Mouse (Mus musculus) kidney, embryonic 14.5 days (tissue): ENCODE measurements around the gene Ints1. TPM values are rescaled to one million over a fixed set of nuclear protein-coding genes. Genes with fewer than 3 reads are reported as not detected.
"Not testable (repeated sequence)": the region's sequence is repeated elsewhere in the genome, so short reads cannot be mapped to it uniquely, and the experiment has no call there.

Experiments
- ATAC-seq: fragments of 200-750 bp; cut with Nextera tagmentation; 2 replicates; pipeline ENCODE4 v1.8.0; 2017; ENCODE audit warnings: moderate number of reproducible peaks, mild to moderate bottlenecking, moderate TSS enrichment, moderate library complexity; ENCODE audit not compliant: low FRiP score, low TSS enrichment
- H3K27ac ChIP-seq: fragments of 300-500 bp; sonication (generic); 2 replicates; pipeline ENCODE4 v1.5.1; 2014; ENCODE audit warnings: low read depth, mild to moderate bottlenecking, low read length, moderate library complexity, mixed read lengths
- H3K27me3 ChIP-seq: fragments of 300-500 bp; sonication (generic); 2 replicates; pipeline ENCODE4 v1.6.1; 2014; ENCODE audit warnings: mild to moderate bottlenecking, low read length; ENCODE audit not compliant: control insufficient read depth, insufficient read depth
- H3K36me3 ChIP-seq: fragments of 300-500 bp; sonication (generic); 2 replicates; pipeline ENCODE4 v1.6.1; 2014; ENCODE audit warnings: low read length, mixed read lengths; ENCODE audit not compliant: control insufficient read depth, insufficient read depth
- H3K4me1 ChIP-seq: fragments of 300-500 bp; sonication (generic); 2 replicates; pipeline ENCODE4 v1.6.1; 2014; ENCODE audit warnings: low read length, mixed read lengths; ENCODE audit not compliant: control insufficient read depth, insufficient read depth
- H3K4me2 ChIP-seq: fragments of 300-500 bp; sonication (generic); replicated peaks from 2 replicates; pipeline ENCODE4 v1.6.1; 2014; ENCODE audit warnings: low read depth, mild to moderate bottlenecking, low read length
- H3K4me3 ChIP-seq: fragments of 300-500 bp; sonication (generic); 2 replicates; pipeline ENCODE4 v1.5.1; 2014; ENCODE audit warnings: mild to moderate bottlenecking, low read length
- H3K9ac ChIP-seq: fragments of 300-500 bp; sonication (generic); 2 replicates; pipeline ENCODE4 v1.6.1; 2014; ENCODE audit warnings: low read depth, mild to moderate bottlenecking, low read length, moderate library complexity
- H3K9me3 ChIP-seq: fragments of 300-500 bp; sonication (generic); 2 replicates; pipeline ENCODE4 v1.6.1; 2016; ENCODE audit warnings: low read length; ENCODE audit not compliant: control insufficient read depth
- WGBS: fragments of 180-500 bp; shearing (Covaris S2); extraction: QIAGEN DNeasy Blood & Tissue Kit; methylation state at CpG from one replicate; pipeline ENCODE4 v1.1.7; 2014; 5-methylcytosine and 5-hydroxymethylcytosine counted together
- polyA plus RNA-seq: library from polyadenylated mRNA; unstranded; fragments of >200 nt; fragmentation: Nextera tagmentation; extraction: Ambion mirVana; gene quantifications from 2 replicates; pipeline ENCODE4 v1.2.1, GENCODE M21; 2014

Gene Ints1
- polyA plus RNA-seq, 1 experiment from 2014 or later, result 40.7 TPM

DNA sequence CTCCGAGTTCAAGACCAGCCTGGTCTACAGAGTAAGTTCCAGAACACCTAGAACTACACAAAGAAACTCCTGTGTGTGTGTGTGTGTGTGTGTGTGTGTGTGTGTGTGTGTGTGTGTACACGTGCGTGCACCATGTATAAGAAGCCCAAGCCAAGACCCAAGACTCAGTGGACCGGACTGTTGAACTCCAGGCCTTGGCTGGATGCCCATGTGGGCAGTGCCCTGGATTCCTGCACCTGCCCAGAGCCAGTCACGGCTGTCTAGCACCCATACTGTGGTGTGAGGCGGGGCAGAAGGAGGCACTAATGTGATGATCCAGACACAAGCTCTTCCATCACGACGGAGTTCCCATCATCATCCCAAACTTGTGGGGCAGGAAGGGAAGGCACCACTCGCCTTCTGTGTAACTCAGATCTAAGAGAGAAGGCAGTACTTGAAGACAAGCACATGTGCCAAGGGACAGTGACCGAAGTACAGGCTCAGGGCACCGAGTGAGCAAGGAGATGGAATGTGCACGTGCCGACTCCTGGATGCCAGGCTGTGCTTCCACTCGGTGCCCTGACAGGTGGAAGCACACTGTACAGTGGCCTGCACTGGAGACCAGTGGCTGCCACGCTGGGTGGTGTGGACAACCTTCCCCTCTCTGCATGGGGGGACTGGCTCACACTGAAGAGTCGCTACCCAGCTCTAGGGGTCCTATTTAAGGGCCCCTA is 25.9 kb downstream of the Ints1 start:
- Histone ChIP-seq H3K9me3 (no peaks in the 10 kb centered on the region), H3K4me1 (no peaks in the 10 kb centered on the region), H3K27ac (no peak overlapping the region), H3K36me3 (peaks cover 34% of the 10 kb centered on the region), H3K9ac (no peak overlapping the region), H3K4me3 (no peak overlapping the region), H3K4me2 (no peak overlapping the region), H3K27me3 (no peaks in the 10 kb centered on the region)
- WGBS, result 91% methylated on average over 16 of the region's 16 CpGs
- ATAC-seq, result no peak

DNA sequence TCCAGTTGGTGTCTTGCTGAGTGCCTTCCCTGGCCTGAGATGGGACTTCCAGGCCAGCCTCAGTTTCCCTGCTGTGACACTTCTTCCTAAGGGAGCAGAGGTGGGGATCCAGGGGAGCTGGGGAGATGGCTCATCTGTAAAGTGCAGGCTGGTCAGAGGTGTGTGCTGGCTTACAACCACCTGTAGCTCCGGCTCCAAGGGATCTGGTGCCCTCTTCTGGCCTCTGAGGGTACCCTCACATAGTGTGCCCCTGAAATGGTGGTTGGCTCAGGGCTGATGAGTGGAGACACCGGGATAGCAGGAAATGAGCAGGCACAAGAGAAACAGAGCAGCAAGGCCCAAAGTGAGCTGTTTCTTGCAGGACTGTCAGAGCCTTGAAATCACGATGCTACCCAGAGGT is 29.7 kb downstream of the Ints1 start:
- Histone ChIP-seq H3K27me3 (no peaks in the 10 kb centered on the region), H3K9ac (no peak overlapping the region), H3K27ac (no peak overlapping the region), H3K9me3 (no peaks in the 10 kb centered on the region), H3K4me3 (no peak overlapping the region), H3K36me3 (peaks cover 7% of the 10 kb centered on the region), H3K4me1 (peaks cover 4% of the 10 kb centered on the region), H3K4me2 (no peak overlapping the region)
- WGBS, result 5% methylated on average over 3 of the region's 3 CpGs
- ATAC-seq, result peak; percentile 88

DNA sequence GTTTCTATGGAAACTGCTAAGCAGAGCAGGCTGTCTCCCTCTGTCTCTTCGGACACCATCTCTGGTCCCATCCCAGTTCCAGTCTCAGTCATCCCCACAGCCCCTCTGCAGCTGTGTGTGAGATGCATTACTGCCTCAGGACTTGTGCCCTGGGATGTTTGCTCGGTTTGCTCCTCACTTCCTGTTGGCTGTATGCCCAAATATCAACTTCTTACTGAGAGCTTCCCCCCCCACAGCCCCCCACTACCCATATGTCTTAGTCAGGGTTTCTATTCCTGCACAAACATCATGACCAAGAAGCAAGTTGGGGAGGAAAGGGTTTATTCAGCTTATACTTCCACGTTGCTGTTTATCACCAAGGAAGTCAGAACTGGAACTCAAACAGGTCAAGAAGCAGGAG is 32.8 kb downstream of the Ints1 start:
- not testable (repeated sequence) for H3K9ac ChIP-seq, H3K36me3 ChIP-seq, H3K9me3 ChIP-seq, H3K4me3 ChIP-seq, H3K4me2 ChIP-seq, ATAC-seq, H3K4me1 ChIP-seq, H3K27ac ChIP-seq, H3K27me3 ChIP-seq
- WGBS, result 34% methylated on average over 3 of the region's 3 CpGs

DNA sequence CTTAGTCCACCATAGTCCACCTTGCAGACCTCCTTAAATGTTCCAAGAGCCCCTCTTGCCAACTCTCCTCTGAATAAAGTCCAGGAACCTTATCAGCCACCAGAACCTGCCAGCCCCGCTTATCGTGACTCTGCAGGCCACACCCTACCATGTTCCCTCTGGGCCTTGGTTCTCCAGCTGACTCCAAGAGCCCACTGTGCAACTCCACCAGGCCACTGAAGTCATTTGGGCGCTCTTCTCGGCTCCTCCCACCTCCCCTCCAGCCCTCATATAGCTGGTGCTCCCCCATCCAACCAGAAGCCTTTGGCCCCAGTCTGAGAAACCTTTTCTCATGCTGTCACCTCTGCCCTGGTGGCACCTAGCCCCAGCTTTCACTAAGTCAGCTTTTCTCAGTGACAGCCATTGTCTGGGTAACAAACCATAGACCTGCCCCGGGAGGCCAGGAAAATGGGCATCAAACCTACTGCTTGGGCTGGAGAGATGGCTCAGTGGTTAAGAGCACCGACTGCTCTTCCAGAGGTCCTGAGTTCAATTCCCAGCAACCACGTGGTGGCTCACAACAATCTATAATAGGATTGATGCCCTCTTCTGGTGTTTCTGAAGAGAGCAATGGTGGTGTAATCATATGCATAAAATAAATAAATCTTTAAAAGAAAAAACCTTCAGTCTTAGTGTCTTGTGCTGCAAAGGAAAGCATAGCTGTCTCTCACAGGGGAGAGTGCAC is 36.7 kb downstream of the Ints1 start:
- H3K27me3 ChIP-seq, result no peaks in the 10 kb centered on the region
- H3K9me3 ChIP-seq, result no peaks in the 10 kb centered on the region
- H3K4me2 ChIP-seq, result no peak overlapping the region
- peaks cover 17% of the 10 kb centered on the region for H3K4me1 ChIP-seq
- WGBS, result 77% methylated on average over 7 of the region's 7 CpGs
- no peak overlapping the region for H3K27ac ChIP-seq
- no peak overlapping the region for H3K9ac ChIP-seq
- no peak overlapping the region for H3K4me3 ChIP-seq
- no peak for ATAC-seq
- H3K36me3 ChIP-seq, result no peaks in the 10 kb centered on the region

DNA sequence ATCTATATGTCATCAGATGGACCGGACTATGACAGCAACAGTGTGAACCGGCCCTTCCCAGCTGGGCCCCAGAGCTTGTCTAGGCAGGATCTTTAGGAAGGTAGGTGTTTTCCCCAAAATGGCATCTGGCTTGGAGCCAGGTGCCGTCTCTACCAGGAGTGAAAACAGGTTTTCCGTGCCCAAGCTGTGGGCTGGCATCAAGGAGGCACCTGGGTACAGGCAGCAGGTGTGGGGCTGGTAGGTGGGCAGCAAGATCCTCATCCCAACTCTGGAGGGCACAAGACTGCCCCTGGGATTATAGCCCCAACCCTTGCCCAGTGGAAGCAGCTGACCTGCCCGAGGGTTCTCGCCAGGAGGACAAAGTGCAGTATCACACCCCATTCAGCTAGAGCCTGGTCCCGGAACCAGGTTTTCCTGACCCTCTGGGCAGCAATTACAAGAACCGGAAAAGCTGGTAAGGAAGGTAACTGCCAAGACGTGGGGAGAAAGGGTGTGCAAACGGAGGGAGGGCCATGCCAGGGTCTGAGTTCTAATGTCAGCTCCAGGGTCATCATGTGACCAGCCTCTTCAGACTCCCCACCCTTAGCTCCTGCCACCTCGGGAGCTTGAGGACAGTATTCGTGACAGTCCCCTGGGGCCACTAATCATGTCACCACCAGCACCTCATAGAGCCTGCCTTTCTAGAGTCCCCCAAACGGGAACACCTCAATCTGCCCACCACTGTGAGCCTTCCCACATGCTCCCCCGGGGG is 37.5 kb downstream of the Ints1 start:
- H3K27me3 ChIP-seq, result no peaks in the 10 kb centered on the region
- no peak overlapping the region for H3K4me3 ChIP-seq
- no peaks in the 10 kb centered on the region for H3K36me3 ChIP-seq
- no peak overlapping the region for H3K4me2 ChIP-seq
- ATAC-seq, result no peak
- H3K9ac ChIP-seq, result no peak overlapping the region
- no peak overlapping the region for H3K27ac ChIP-seq
- H3K9me3 ChIP-seq, result no peaks in the 10 kb centered on the region
- peaks cover 17% of the 10 kb centered on the region for H3K4me1 ChIP-seq
- 78% methylated on average over 14 of the region's 14 CpGs for WGBS

DNA sequence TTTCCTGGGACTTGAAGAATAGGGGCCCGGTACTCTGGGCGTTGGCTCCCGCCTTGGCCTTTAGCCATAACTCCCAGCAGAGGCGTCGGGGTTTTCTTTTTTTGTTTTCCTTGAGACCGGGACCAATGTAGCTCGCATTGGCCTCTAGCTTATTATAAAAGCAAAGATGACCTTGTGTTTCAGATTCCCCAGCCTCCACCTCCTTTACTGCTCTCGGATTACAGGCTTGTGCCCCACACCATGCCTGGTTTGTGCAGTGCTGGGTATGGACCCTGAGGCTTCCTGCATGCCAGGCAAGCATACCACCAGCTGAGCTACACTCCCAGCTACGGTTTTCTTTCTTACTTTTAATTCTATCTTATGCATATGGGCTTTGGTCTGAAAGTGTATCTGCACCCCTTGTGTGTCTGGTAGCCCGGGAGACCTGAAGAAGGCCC is 39.0 kb downstream of the Ints1 start:
- ATAC-seq, result peak; percentile 43; the same call in 1 of the 2 replicates

DNA sequence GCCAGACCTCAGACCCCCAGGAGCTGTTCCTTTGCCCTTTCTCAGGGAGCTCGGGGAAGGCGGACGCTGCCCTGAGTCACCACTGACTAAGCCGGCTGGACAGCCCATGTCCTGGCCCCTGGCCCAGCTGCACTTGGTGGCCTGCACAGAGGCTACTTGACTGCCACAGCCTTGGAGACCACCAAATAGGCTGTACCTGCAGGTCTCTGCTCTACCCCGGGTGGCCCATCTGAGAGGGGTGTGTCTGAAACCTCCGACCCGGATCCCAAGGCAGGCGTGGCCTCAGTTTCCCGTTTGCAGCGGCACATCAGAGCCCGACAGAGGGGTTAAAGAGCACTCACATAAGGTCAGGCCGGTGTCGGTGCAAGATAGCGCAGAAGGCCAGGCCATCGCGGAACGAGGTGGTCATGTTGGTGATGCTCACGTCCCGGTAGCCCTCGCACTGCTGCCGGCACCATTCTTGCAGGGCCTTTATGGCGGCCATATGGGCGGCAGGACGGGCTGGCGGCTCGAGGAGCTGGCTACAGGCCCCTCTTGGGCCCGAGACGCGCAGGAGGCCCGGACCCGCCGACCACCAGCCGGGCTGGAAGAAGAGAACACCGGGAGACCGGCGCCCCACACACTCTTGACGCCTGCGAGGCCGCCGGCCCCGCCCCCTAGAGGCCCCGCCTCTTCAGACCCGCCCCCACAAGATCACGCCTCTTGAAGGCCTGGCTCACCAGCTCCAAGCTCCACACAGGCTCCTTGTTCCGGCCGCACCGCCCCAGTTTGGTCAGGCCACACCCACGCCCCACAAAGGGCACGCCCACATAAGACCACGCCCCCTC is 39.6 kb downstream of the Ints1 start, which contains the start of gene Micall2:
Gene Micall2, minus strand, starts transcription at position 660 of the 827 bp plus-strand sequence.
- Histone ChIP-seq H3K4me1 (peaks cover 26% of the 10 kb centered on the region), H3K27ac (no peak within 1 kb of the TSS; the same call in 1 of the 2 replicates), H3K36me3 (no peaks in the 10 kb centered on the region), H3K9ac (peak within 1 kb of the TSS; percentile 58; the same call in 1 of the 2 replicates), H3K4me3 (peak within 1 kb of the TSS; percentile 57), H3K9me3 (no peaks in the 10 kb centered on the region), H3K4me2 (peak within 1 kb of the TSS; percentile 98), H3K27me3 (no peaks in the 10 kb centered on the region)
- WGBS, result 4% methylated on average over 50 of the region's 50 CpGs
- peak; percentile 96 for ATAC-seq

More for the DNA sequence above, 39.0 kb downstream of the Ints1 start:
- Histone ChIP-seq H3K36me3 (no peaks in the 10 kb centered on the region), H3K4me1 (peaks cover 20% of the 10 kb centered on the region), H3K9ac (no peak overlapping the region), H3K9me3 (no peaks in the 10 kb centered on the region), H3K4me2 (peak overlapping the region; percentile 98), H3K27me3 (no peaks in the 10 kb centered on the region), H3K27ac (no peak overlapping the region; the same call in 1 of the 2 replicates), H3K4me3 (0 out of 2 replicates have a peak overlapping the region, but pooled peaks have one; percentile 57)
- 9% methylated on average over 10 of the region's 10 CpGs for WGBS

DNA sequence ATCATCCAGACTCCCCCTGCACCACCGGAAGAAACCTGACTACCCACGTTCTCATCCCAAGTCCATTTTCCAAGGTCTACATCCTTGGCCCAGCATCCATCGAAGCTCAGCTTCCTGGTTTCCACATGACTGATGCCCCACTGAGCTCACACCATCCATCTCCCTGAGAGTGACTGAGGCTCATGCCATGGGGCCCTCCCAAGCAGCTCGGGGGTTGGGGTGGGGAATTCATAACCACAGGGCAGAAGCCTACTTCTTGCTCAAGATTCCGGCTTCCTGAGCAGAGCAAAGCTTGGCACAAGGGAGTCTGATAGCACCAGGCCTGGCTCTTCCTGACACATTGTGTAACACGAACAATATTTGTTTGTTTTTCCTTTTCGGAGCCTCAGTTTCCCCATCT is 40.7 kb downstream of the Ints1 start:
- no peak overlapping the region for H3K4me3 ChIP-seq
- ATAC-seq, result no peak
- peaks cover 33% of the 10 kb centered on the region for H3K4me1 ChIP-seq

More for the DNA sequence above, 40.7 kb downstream of the Ints1 start:
- Histone ChIP-seq H3K4me2 (peak overlapping the region; percentile 98; the same call in 1 of the 2 replicates), H3K27ac (no peak overlapping the region), H3K9ac (no peak overlapping the region), H3K36me3 (no peaks in the 10 kb centered on the region), H3K9me3 (no peaks in the 10 kb centered on the region), H3K27me3 (no peaks in the 10 kb centered on the region)
- WGBS, result 71% methylated on average over 7 of the region's 7 CpGs
